Mouse (Mus musculus) limb, embryonic 11.5 days (tissue): ENCODE results near the gene Aurka. TPM values are rescaled to one million over a fixed set of nuclear protein-coding genes. Genes with fewer than 3 reads are reported as not detected.

ENCODE experiments used
- ATAC-seq: fragments of 200-750 bp; cut with Nextera tagmentation; 2 replicates; pipeline ENCODE4 v1.8.0; 2017; ENCODE audit warnings: low read depth; ENCODE audit not compliant: insufficient number of reproducible peaks, low FRiP score, low TSS enrichment
- DNase-seq: peaks from one replicate; pipeline ENCODE4 v3.0.0-alpha.2; 2015; ENCODE audit warnings: low spot score
- H3K27ac ChIP-seq: fragments of 300-500 bp; sonication (generic); replicated peaks from 2 replicates; pipeline ENCODE4 v1.5.1; 2014; ENCODE audit warnings: low read depth, mild to moderate bottlenecking, low read length
- H3K27me3 ChIP-seq: fragments of 300-500 bp; sonication (generic); 2 replicates; pipeline ENCODE4 v1.6.1; 2014; ENCODE audit warnings: mild to moderate bottlenecking, low read length, mixed read lengths; ENCODE audit not compliant: control insufficient read depth, insufficient read depth
- H3K36me3 ChIP-seq: fragments of 300-500 bp; sonication (generic); 2 replicates; pipeline ENCODE4 v1.6.1; 2014; ENCODE audit warnings: mild to moderate bottlenecking, low read length, moderate library complexity, mixed read lengths; ENCODE audit not compliant: control insufficient read depth, insufficient read depth
- H3K4me1 ChIP-seq: fragments of 300-500 bp; sonication (generic); 2 replicates; pipeline ENCODE4 v1.6.1; 2014; ENCODE audit warnings: low read length, mixed read lengths; ENCODE audit not compliant: control insufficient read depth, insufficient read depth
- H3K4me2 ChIP-seq: fragments of 300-500 bp; sonication (generic); 2 replicates; pipeline ENCODE4 v1.6.1; 2014; ENCODE audit warnings: low read depth, mild to moderate bottlenecking, moderate library complexity; ENCODE audit not compliant: severe bottlenecking
- H3K4me3 ChIP-seq: fragments of 300-500 bp; sonication (generic); 2 replicates; pipeline ENCODE4 v1.5.1; 2014; ENCODE audit warnings: low read depth, low read length
- H3K9ac ChIP-seq: fragments of 300-500 bp; sonication (generic); 2 replicates; pipeline ENCODE4 v1.6.1; 2014; ENCODE audit warnings: mild to moderate bottlenecking, low read length
- H3K9me3 ChIP-seq: fragments of 300-500 bp; sonication (generic); 2 replicates; pipeline ENCODE4 v1.6.1; 2016; ENCODE audit warnings: low read length; ENCODE audit not compliant: control insufficient read depth
- WGBS: fragments of 180-500 bp; shearing (Covaris S2); extraction: QIAGEN DNeasy Blood & Tissue Kit; methylation state at CpG from one replicate; pipeline ENCODE4 v1.1.7; 2014; 5-methylcytosine and 5-hydroxymethylcytosine counted together
- polyA plus RNA-seq: library from polyadenylated mRNA; unstranded; fragments of >200 nt; fragmentation: Nextera tagmentation; extraction: Ambion mirVana; gene quantifications from 2 replicates; pipeline ENCODE4 v1.2.1, GENCODE M21; 2014

Gene Aurka
- polyA plus RNA-seq, 1 experiment from 2014 or later: 224 TPM

GRCm38 (mm10) chr2:172410686-172411085 lies 40.4 kb upstream of the Aurka start:
- Histone ChIP-seq H3K9me3 (no peaks in the 10 kb centered on the region), H3K27me3 (no peaks in the 10 kb centered on the region), H3K36me3 (no peaks in the 10 kb centered on the region), H3K9ac (no peak overlapping the region), H3K4me3 (no peak overlapping the region), H3K4me1 (no peaks in the 10 kb centered on the region), H3K27ac (no peak overlapping the region), H3K4me2 (no peak overlapping the region)
- WGBS: 74% methylated on average over 2 of the region's 2 CpGs
- DNase-seq (no peak), ATAC-seq (no peak)

GRCm38 (mm10) chr2:172407499-172407898 lies 37.2 kb upstream of the Aurka start:
- no peaks in the 10 kb centered on the region for H3K4me1 ChIP-seq
- H3K27ac ChIP-seq: no peak overlapping the region
- no peak overlapping the region for H3K4me2 ChIP-seq
- H3K9ac ChIP-seq: no peak overlapping the region
- no peaks in the 10 kb centered on the region for H3K36me3 ChIP-seq
- H3K9me3 ChIP-seq: no peaks in the 10 kb centered on the region
- ATAC-seq (no peak), DNase-seq (no peak)
- 70% methylated on average over 2 of the region's 2 CpGs for WGBS
- H3K27me3 ChIP-seq: no peaks in the 10 kb centered on the region
- no peak overlapping the region for H3K4me3 ChIP-seq

- Histone ChIP-seq H3K9me3 (no peaks in the 10 kb centered on the region), H3K4me2 (no peak overlapping the region), H3K27me3 (no peaks in the 10 kb centered on the region), H3K4me3 (no peak overlapping the region), H3K4me1 (no peaks in the 10 kb centered on the region), H3K27ac (no peak overlapping the region), H3K36me3 (no peaks in the 10 kb centered on the region), H3K9ac (no peak overlapping the region)
- DNase-seq (no peak), ATAC-seq (no peak)
- 82% methylated on average over 4 of the region's 4 CpGs for WGBS
Observed at GRCm38 (mm10) chr2:172406173-172406572, 35.8 kb upstream of the Aurka start.

GRCm38 (mm10) chr2:172405011-172405410 lies 34.7 kb upstream of the Aurka start:
- no peak for ATAC-seq
- H3K36me3 ChIP-seq: no peaks in the 10 kb centered on the region
- no peaks in the 10 kb centered on the region for H3K27me3 ChIP-seq
- no peak overlapping the region for H3K4me3 ChIP-seq
- H3K9me3 ChIP-seq: no peaks in the 10 kb centered on the region
- H3K4me2 ChIP-seq: no peak overlapping the region
- no peak overlapping the region for H3K9ac ChIP-seq
- no peak for DNase-seq
- H3K4me1 ChIP-seq: no peaks in the 10 kb centered on the region
- 59% methylated on average over 3 of the region's 3 CpGs for WGBS
- no peak overlapping the region for H3K27ac ChIP-seq

GRCm38 (mm10) chr2:172404239-172404638 lies 33.9 kb upstream of the Aurka start:
- Histone ChIP-seq H3K27ac (no peak overlapping the region), H3K9ac (no peak overlapping the region), H3K27me3 (no peaks in the 10 kb centered on the region), H3K4me3 (no peak overlapping the region), H3K4me1 (no peaks in the 10 kb centered on the region), H3K4me2 (no peak overlapping the region), H3K36me3 (no peaks in the 10 kb centered on the region), H3K9me3 (no peaks in the 10 kb centered on the region)
- ATAC-seq (no peak), DNase-seq (no peak)
- WGBS: 62% methylated on average over 7 of the region's 7 CpGs

- no peak for DNase-seq
- H3K4me1 ChIP-seq: no peaks in the 10 kb centered on the region
- no peak overlapping the region for H3K9ac ChIP-seq
- H3K9me3 ChIP-seq: no peaks in the 10 kb centered on the region
- H3K27me3 ChIP-seq: no peaks in the 10 kb centered on the region
- H3K4me2 ChIP-seq: no peak overlapping the region
- no peak overlapping the region for H3K27ac ChIP-seq
- no peaks in the 10 kb centered on the region for H3K36me3 ChIP-seq
- no peak overlapping the region for H3K4me3 ChIP-seq
- ATAC-seq: no peak
- WGBS: 73% methylated on average over 13 of the region's 13 CpGs
Observed at GRCm38 (mm10) chr2:172401116-172401825, 30.9 kb upstream of the Aurka start.

- H3K9me3 ChIP-seq: no peaks in the 10 kb centered on the region
- no peaks in the 10 kb centered on the region for H3K36me3 ChIP-seq
- H3K27ac ChIP-seq: no peak overlapping the region
- ATAC-seq: no peak
- no peak overlapping the region for H3K4me3 ChIP-seq
- no peak overlapping the region for H3K4me2 ChIP-seq
- no peak overlapping the region for H3K9ac ChIP-seq
- no peaks in the 10 kb centered on the region for H3K4me1 ChIP-seq
- DNase-seq: no peak
- 58% methylated on average over 9 of the region's 9 CpGs for WGBS
- H3K27me3 ChIP-seq: no peaks in the 10 kb centered on the region
Observed at GRCm38 (mm10) chr2:172399901-172400300, 29.6 kb upstream of the Aurka start.

GRCm38 (mm10) chr2:172395961-172396360 lies 25.6 kb upstream of the Aurka start:
- H3K27ac ChIP-seq: no peak overlapping the region
- WGBS: 37% methylated on average over 9 of the region's 9 CpGs
- DNase-seq: no peak

GRCm38 (mm10) chr2:172394671-172395070 lies 24.3 kb upstream of the Aurka start:
- Histone ChIP-seq H3K9ac (no peak overlapping the region), H3K4me2 (no peak overlapping the region), H3K27ac (no peak overlapping the region), H3K4me3 (no peak overlapping the region), H3K27me3 (no peaks in the 10 kb centered on the region), H3K4me1 (no peaks in the 10 kb centered on the region), H3K9me3 (no peaks in the 10 kb centered on the region), H3K36me3 (no peaks in the 10 kb centered on the region)
- ATAC-seq (no peak), DNase-seq (no peak)
- WGBS: 71% methylated on average over 4 of the region's 4 CpGs

More at GRCm38 (mm10) chr2:172395961-172396360, 25.6 kb upstream of the Aurka start:
- Histone ChIP-seq H3K36me3 (no peaks in the 10 kb centered on the region), H3K4me3 (no peak overlapping the region), H3K4me2 (no peak overlapping the region), H3K9ac (no peak overlapping the region), H3K4me1 (no peaks in the 10 kb centered on the region), H3K9me3 (no peaks in the 10 kb centered on the region), H3K27me3 (no peaks in the 10 kb centered on the region)
- ATAC-seq: no peak
